Mouse (Mus musculus) left cerebral cortex, postnatal 4 days (tissue): ENCODE data around the gene Cbarp. TPM values are rescaled to one million over a fixed set of nuclear protein-coding genes. Genes with fewer than 3 reads are reported as not detected.
A peak's percentile ranks its signal among the peaks of the same experiment; 100 is the strongest.
"Not testable (repeated sequence)": the region's sequence is repeated elsewhere in the genome, so short reads cannot be mapped to it uniquely, and the experiment has no call there.

Experiments
- DNase-seq: peaks from one replicate; pipeline ENCODE4 v3.0.0-alpha.2; 2022
- intact Hi-C: fragments of 180-260 bp; cut with DNase I; formaldehyde crosslinking; loops from one replicate; pipeline ENCODE4 v1.15.1; 2025
- total RNA-seq, 2 experiments: library from RNA; stranded (reverse); gene quantifications; 2 replicates each; pipeline ENCODE4 v1.2.3; 2021

Gene Cbarp
- total RNA-seq, 2 experiments from 2014 or later = 299 to 316 TPM

DNA sequence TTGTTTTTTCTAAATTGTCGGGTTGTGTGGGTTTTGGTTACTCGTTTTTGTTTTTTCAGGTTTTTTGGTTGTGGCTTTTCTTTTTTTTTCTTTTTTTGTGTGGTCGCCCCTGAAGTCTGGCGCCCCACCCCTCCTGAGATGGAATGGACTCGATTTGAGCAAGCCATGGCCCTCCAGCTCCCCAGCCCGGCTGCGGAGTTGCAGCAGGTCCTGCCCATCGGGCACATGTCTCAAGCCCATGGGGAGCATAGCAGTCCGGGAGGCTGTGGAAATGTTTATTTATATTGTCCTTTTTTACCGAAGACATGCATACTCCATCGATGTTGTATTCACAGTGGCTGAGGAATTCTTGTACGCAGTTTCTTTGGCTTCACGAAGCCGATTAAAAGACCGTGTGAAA lies 30.6 kb upstream of the Cbarp start:
- intact Hi-C loops = no loop called here

GRCm38 (mm10) chr10:80170601-80171021 lies 30.0 kb upstream of the Cbarp start:
- intact Hi-C loops = no loop called here
- DNase-seq = no peak

More for the DNA sequence above, 30.6 kb upstream of the Cbarp start:
- no peak for DNase-seq

DNA sequence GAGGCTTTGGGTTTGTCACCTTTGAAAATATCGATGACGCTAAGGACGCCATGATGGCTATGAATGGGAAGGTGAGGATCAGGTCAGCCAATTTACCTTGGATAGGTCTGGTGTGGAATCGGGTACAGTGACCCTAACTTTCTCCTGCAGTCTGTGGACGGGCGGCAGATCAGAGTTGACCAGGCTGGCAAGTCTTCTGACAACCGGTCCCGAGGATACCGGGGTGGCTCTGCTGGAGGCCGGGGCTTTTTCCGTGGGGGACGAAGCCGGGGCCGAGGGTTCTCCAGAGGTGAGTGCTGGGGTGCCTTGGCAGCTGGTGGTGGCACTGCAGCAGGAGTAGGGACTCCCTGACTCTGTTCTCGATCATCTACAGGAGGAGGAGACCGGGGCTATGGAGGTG lies 29.4 kb upstream of the Cbarp start:
- no peak for DNase-seq
- intact Hi-C loops = no loop called here

GRCm38 (mm10) chr10:80169651-80170050 lies 29.0 kb upstream of the Cbarp start:
- no peak for DNase-seq
- intact Hi-C loops = no loop called here

- no peak for DNase-seq
- intact Hi-C loops = no loop called here
Measured at GRCm38 (mm10) chr10:80169070-80169469, 28.4 kb upstream of the Cbarp start.

- DNase-seq = peak; percentile 95
- intact Hi-C loops = no loop called here
Measured at GRCm38 (mm10) chr10:80168038-80168661, 27.5 kb upstream of the Cbarp start.

DNA sequence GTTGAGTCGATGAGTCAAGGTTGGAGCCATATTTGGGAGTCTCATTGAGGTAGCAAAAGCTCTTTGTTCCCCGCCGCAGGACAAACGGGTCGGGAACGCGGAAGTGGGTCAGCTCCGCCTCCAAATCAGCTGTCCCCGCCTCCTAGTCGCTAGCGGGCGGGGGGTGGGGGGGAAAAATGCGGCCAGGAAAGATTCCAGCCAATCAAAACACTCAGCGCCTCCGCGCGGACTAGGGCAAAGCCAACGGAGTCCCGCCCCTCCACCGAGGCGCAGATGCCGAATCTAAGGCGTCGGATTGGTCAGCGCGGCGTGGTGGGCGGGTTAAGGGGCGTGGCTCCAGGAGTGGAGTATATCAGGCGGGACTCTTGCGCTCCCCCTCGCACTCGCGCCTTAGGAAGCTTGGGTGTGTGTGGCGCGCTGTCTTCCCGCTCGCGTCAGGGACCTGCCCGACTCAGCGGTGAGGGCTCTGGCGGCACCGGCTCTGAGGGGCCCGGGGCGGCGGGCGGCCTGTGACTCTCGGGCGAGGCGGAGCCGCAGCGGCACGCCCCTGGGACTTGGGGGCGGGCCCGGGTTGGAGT lies 26.9 kb upstream of the Cbarp start:
- intact Hi-C loops = no loop called here
- DNase-seq = peak; percentile 99

GRCm38 (mm10) chr10:80166136-80166535 lies 25.5 kb upstream of the Cbarp start:
- DNase-seq, intact Hi-C loops: not testable (repeated sequence)

- peak; percentile 68 for DNase-seq
- intact Hi-C loops = loop anchor here (2.0 kb wide), 1 partner anchor 17 kb away; the partner anchor contains the start of gene Midn
Measured at GRCm38 (mm10) chr10:80165392-80166128, 24.9 kb upstream of the Cbarp start, which contains the start of gene Cirbp. Cirbp (plus strand) TSS chr10:80165985.

DNA sequence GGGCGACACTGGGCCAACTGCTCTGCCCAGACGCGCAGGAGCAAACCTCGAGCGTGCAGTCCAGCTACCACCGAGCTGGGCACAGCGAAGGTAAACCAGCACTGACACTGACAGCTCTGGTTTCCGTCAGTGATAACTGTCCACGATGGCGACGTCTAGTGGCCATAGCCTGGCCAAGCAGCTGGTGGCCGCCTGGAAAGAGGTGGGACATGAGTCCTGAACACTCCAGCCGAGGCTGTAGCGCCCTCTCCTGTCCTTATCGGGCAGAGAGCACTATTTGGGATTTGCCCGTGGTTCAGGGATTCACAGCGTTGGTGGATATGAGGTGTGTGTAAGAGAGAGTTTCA lies 24.3 kb upstream of the Cbarp start:
- peak; percentile 98 for DNase-seq
- intact Hi-C loops = loop anchor here (2.0 kb wide), 1 partner anchor 16 kb away; the partner anchor contains the start of gene Midn

- intact Hi-C loops = loop anchor here (2.0 kb wide), 1 partner anchor 16 kb away; the partner anchor contains the start of gene Midn
- DNase-seq = no peak
Measured at GRCm38 (mm10) chr10:80164161-80164997, 23.7 kb upstream of the Cbarp start.

- DNase-seq = no peak
Measured at GRCm38 (mm10) chr10:80163721-80164120, 23.1 kb upstream of the Cbarp start.

DNA sequence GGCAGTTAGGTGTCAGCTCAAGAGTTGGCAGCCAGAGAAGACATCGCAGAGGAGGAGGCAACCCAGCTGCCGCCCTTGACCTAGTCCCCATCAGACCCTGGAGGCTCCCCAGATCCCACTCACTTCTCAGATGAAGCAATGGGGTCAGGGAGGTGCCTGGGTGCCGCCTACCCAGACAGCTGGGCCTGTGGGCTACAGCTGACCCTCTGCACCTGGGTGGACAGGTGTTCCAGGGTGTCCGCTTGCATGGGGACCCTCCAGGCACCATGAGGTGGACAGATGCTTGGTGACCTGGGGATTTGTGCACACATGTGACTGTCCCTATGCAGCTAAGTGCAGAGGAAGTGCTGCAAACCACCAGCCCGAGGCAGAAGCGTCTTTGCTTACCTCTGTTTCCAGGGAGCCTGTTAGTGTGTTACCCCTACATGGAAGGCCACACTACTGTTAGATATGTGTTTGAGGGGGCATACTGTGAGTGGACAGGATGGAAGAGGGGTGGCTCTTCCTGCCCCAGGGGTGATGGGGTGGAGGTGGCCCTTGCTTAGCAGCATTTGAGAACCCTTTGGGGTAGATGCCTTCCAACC lies 22.2 kb upstream of the Cbarp start:
- DNase-seq = no peak
- intact Hi-C loops = no loop called here

More at GRCm38 (mm10) chr10:80163721-80164120, 23.1 kb upstream of the Cbarp start:
- intact Hi-C loops = loop anchor here (2.0 kb wide), 1 partner anchor 15 kb away; the partner anchor contains the start of gene Midn

DNA sequence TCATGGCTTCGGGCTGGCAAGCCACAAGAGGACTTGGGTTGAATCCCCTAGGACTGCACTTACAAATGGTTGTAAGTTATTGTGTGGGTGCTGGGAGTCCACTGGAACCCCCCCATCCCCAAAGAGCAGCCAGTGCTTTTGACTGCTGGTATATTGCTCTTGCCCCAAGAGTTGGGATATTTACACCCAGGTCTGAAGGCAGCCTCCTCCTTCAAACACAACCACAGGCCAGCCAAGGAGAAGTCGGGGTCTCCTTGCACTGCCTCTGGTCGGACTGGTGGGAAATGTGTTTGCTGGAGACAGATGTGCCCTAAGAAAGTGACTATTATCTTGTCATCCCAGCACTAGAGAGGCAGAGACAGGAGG lies 21.6 kb upstream of the Cbarp start:
- intact Hi-C loops = no loop called here
- no peak for DNase-seq

- no peak for DNase-seq
- intact Hi-C loops = no loop called here
Measured at GRCm38 (mm10) chr10:80161522-80162242, 21.0 kb upstream of the Cbarp start.

DNA sequence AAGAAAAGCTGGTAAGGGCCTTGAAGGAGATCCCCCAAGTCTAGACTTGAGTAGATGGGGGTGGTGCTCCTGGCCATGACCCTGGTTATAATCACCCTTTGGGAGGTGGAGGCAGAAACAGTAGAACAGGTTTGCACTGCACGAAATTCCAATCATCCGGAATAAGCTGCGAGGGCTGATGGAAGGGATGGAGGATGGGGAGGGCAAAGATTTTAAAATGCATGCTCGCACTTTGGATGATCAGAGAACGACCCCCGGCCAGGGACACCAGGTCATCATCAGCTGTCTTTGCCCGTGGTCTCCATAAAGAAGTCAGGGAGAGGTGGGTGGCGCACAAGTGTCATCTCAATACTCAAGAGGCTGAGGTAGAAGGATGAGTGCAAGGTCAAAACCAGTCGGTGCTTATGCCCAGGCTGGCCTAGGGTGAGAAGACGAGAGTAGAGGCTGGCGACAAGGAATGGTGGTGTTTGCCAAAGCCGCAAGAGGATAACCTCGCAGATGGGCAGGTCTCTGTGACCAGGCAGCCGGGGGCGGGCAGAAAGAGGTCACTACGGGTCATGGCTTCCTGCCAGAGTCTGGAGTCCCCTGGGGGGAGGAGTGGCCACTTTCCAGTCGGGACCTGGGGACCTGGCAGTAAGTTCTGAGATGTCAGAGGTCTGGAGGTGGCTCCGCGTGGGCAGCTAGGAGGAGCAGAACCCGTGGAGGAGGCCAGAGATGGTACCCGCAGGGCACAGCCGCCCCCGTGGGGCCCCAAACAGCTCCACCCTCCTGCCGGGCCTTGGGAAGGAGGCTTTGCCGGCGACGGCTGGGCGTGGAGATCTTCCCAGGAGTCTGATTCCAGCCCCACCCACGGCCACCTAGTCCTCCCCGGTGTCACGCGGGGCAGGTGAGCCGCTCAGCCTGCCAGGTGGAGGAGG lies 20.1 kb upstream of the Cbarp start:
- intact Hi-C loops = no loop called here
- peak; percentile 71 for DNase-seq

DNA sequence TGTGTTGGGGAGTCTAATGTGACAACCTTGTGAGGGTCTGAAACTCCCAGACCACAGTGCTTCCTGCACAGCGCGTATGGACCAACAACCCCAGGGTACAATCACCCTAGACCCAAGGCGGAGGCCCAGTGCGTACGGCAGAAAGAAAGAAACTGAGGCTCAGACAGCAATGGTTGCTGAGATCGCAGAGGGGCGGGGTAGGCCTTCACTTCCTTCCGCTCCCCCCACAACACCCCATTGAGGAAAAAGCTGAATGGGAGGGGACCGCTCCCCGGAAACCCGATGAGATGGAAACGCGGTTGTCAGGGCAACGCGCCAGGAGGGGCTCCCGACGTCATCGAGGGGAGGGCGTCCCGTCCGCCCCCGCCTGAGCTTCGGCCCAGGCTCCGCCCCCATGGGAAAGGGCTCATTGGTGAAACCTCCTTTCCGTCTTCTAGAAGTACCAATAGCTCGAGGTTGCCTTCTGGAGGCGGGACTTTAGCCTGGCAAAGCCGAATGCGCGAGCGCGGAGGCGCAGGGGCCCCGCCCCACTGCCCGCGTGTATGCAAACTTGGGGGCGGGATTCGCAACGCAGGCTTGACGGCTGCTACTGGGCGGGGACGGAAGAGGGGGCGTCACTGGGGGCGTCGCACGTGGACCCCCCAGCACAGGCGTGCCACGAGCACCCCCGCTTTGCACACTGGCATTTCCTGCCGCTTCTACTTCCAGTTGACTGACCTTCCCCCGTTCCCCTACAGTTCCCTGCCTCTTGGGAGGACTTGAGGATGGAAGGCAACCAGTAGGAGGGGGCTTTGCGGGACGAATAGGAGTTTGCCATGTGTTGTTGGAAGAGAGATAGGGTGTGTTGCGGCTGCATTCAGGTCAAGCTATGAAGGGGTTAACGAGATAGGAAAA lies 19.2 kb upstream of the Cbarp start:
- DNase-seq = peak; percentile 99
- intact Hi-C loops = no loop called here
